Mouse (Mus musculus): ENCODE data around the gene Gm15107. TPM values are rescaled to one million over a fixed set of nuclear protein-coding genes. Genes with fewer than 3 reads are reported as not detected.
"Not testable (repeated sequence)": the region's sequence is repeated elsewhere in the genome, so short reads cannot be mapped to it uniquely, and the experiment has no call there.

Gm15107 gene
- not detected in 2 replicates for polyA plus RNA-seq (2012; rRNA removed)

- DNase-seq, result not testable (repeated sequence)
Measured at GRCm38 (mm10) chrX:148180424-148180823, at the start of gene Gm15107. Gene Gm15107, plus strand, starts transcription at chrX:148180724.

More at GRCm38 (mm10) chrX:148180424-148180823, at the start of gene Gm15107:
- not testable (repeated sequence) for H3K4me1 ChIP-seq (replicated peaks; ENCODE audit: control insufficient read depth, insufficient read depth, low read length); H3K36me3 ChIP-seq (ENCODE audit: control insufficient read depth, insufficient read depth, low read length); H3K27ac ChIP-seq (ENCODE audit: control insufficient read depth, insufficient read depth, low read length); H3K4me3 ChIP-seq (ENCODE audit: control insufficient read depth, insufficient read depth, low read length); H3K27me3 ChIP-seq (ENCODE audit: control insufficient read depth, insufficient read depth, low read length)
- WGBS, result 100% methylated on average over 1 of the region's 6 CpGs

Other genes with a start within 250 kb of the Gm15107 start
- gene Gm15080, start 187.7 kb upstream of the Gm15107 start, polyA plus RNA-seq (2012; rRNA removed), result not detected in 2 replicates